Mouse (Mus musculus) ES-Bruce4 (cell line): ENCODE results near the gene Slc26a8. TPM values are rescaled to one million over a fixed set of nuclear protein-coding genes. Genes with fewer than 3 reads are reported as not detected.
A peak's percentile ranks its signal among the peaks of the same experiment; 100 is the strongest.

Experiments used
- H3K27ac ChIP-seq: 2 replicates; pipeline ENCODE4 v1.5.1; 2012; ENCODE audit warnings: low read length, inconsistent platforms; ENCODE audit not compliant: insufficient read depth
- H3K27me3 ChIP-seq: 2 replicates; pipeline ENCODE4 v1.6.1; 2012; ENCODE audit warnings: mild to moderate bottlenecking, low read length, inconsistent platforms; ENCODE audit not compliant: control insufficient read depth, poor library complexity, insufficient read depth, severe bottlenecking
- H3K36me3 ChIP-seq: 2 replicates; pipeline ENCODE4 v1.6.1; 2012; ENCODE audit warnings: inconsistent platforms, mild to moderate bottlenecking, low read length, moderate library complexity; ENCODE audit not compliant: control insufficient read depth, poor library complexity, insufficient read depth, severe bottlenecking
- H3K4me1 ChIP-seq: one replicate; pipeline ENCODE4 v1.8.1; 2011; ENCODE audit warnings: low read length; ENCODE audit not compliant: control insufficient read depth, insufficient read depth
- H3K4me3 ChIP-seq: 2 replicates; pipeline ENCODE4 v1.5.1; 2011; ENCODE audit warnings: low read depth, mild to moderate bottlenecking, low read length
- H3K9ac ChIP-seq: 2 replicates; pipeline ENCODE4 v1.6.1; 2012; ENCODE audit warnings: low read depth, mild to moderate bottlenecking, inconsistent platforms; ENCODE audit not compliant: poor library complexity, severe bottlenecking
- H3K9me3 ChIP-seq: replicated peaks from 2 replicates; pipeline ENCODE4 v1.6.1; 2012; ENCODE audit warnings: mild to moderate bottlenecking, low read length, inconsistent platforms; ENCODE audit not compliant: control insufficient read depth, poor library complexity, insufficient read depth, severe bottlenecking
- CTCF ChIP-seq: IDR thresholded peaks from one replicate; pipeline ENCODE4 v1.8.1; 2011; ENCODE audit warnings: low read depth, low read length
- EP300 ChIP-seq: IDR thresholded peaks from 2 replicates; pipeline ENCODE4 v1.6.1; 2011; ENCODE audit warnings: low read depth, low read length; ENCODE audit not compliant: insufficient read depth
- POLR2A ChIP-seq: IDR thresholded peaks from one replicate; pipeline ENCODE4 v1.8.1; 2011; ENCODE audit warnings: low read length; ENCODE audit not compliant: insufficient read depth
- polyA plus RNA-seq: library from polyadenylated mRNA; stranded (reverse); fragments of >200 nt; gene quantifications from 2 replicates; pipeline ENCODE4 v1.2.4, GENCODE M21; 2011; ENCODE audit warnings: low read depth; ENCODE audit not compliant: missing spikeins, insufficient read depth, insufficient read length

The Slc26a8 gene
- polyA plus RNA-seq, 1 experiment, result 2.3 TPM

DNA sequence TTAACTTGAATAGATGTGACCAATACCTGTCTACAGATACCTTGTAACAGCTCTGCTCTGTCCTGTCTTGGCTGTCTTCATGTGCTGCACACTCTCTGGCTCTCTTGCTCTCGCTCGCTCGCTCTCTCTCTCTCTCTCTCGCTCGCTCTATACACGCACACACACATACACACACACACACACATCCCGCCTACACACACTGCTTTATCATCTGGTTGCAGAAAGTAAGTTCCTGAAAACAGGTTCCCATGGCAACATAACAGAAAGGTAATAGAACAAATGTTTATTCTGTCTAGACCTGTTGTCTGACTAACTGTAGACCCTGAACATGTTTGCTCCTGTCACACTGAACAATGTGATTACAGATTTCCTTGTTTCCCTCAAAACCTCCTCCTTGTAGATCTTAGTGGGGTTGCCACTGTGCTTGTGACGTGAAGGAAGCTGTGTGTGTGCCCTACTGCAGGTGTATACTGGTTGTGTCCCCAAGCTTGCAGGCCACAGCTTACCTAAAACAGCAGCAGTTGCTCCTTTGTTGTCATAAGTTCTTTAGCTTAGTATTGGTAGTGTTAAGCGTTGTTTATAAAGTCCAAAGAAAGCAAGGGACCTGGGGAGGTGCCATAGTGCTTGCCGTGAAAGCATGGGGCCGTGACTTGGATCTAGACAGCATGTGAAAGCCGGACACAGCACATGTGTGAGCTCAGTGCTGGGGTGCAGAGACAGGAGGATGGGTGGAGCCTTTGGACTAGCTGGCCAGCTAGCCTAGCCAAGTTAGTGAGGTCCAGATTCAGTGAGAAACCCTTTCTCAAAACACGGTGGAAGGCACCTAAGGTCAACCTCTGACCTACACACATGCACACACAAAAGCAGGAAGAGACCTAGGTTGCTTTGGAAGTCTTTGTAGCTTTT, 7.5 kb upstream of the Slc26a8 start:
- peaks cover 6% of the 10 kb centered on the region for H3K4me1 ChIP-seq

DNA sequence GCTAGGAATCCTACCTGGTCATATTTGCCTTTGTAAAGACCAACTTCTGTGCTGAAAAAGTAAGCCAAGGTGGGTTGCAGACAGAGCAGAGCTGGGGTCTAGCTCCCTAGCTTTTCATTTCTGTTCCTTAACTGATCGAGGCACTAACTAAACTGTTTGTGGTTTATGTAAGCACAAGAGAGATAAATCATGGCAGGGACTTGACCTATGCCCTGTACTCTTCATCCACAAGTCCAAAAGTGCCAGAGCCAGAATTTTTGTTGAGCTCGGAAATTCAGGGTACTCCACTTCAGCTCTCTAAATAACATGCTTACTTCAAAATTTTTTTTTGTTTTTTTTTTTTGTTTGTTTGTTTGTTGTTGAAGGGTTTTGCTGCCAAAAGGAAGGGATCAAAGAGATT, 6.6 kb upstream of the Slc26a8 start:
- Histone ChIP-seq H3K27me3 (no peaks in the 10 kb centered on the region), H3K27ac (no peak overlapping the region), H3K9ac (no peak overlapping the region), H3K4me3 (no peak overlapping the region), H3K36me3 (peaks cover 3% of the 10 kb centered on the region; the same call in 1 of the 2 replicates), H3K4me1 (peaks cover 6% of the 10 kb centered on the region), H3K9me3 (no peaks in the 10 kb centered on the region)
- TF ChIP-seq EP300 (no peak), CTCF (no peak), POLR2A (no peak)

More for the DNA sequence above, 7.5 kb upstream of the Slc26a8 start:
- Histone ChIP-seq H3K9me3 (no peaks in the 10 kb centered on the region), H3K27me3 (no peaks in the 10 kb centered on the region), H3K27ac (no peak overlapping the region), H3K36me3 (peaks cover 3% of the 10 kb centered on the region; the same call in 1 of the 2 replicates), H3K4me3 (no peak overlapping the region), H3K9ac (no peak overlapping the region)
- TF ChIP-seq CTCF (no peak), EP300 (no peak)

GRCm38 (mm10) chr17:28694832-28695231, 4.8 kb upstream of the Slc26a8 start:
- no peak for TF ChIP-seq EP300
- no peak for TF ChIP-seq CTCF
- no peak for TF ChIP-seq POLR2A
- H3K27ac ChIP-seq, result no peak overlapping the region

DNA sequence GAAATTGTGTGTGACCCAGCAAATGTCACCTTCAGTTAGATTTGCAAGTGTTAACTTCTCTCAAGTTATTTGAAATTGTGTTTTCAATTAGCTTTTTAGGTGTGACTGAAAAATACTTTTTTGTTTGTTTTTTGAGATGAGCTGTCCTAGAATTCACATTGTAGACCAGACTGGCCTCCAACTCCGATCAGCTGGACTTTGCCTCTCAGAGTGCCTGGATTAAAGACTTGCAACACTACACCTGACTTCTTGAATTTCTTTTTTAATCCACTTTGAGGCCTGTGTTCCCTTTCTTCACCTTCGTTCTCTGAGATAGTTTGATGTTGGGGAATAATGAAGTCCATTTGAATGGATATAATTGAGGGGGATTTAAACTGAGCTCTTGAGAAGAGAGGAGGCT, 4.0 kb upstream of the Slc26a8 start:
- H3K36me3 ChIP-seq, result peaks cover 3% of the 10 kb centered on the region; the same call in 1 of the 2 replicates
- peaks cover 6% of the 10 kb centered on the region for H3K4me1 ChIP-seq
- H3K27ac ChIP-seq, result no peak overlapping the region
- no peaks in the 10 kb centered on the region for H3K9me3 ChIP-seq
- no peak overlapping the region for H3K4me3 ChIP-seq
- H3K27me3 ChIP-seq, result no peaks in the 10 kb centered on the region
- no peak overlapping the region for H3K9ac ChIP-seq
- TF ChIP-seq CTCF, result no peak
- TF ChIP-seq EP300, result no peak
- TF ChIP-seq POLR2A, result no peak

More at GRCm38 (mm10) chr17:28694832-28695231, 4.8 kb upstream of the Slc26a8 start:
- Histone ChIP-seq H3K27me3 (no peaks in the 10 kb centered on the region), H3K4me3 (no peak overlapping the region), H3K4me1 (peaks cover 6% of the 10 kb centered on the region), H3K9me3 (no peaks in the 10 kb centered on the region), H3K36me3 (peaks cover 3% of the 10 kb centered on the region; the same call in 1 of the 2 replicates), H3K9ac (no peak overlapping the region)

GRCm38 (mm10) chr17:28693086-28693485, 3.1 kb upstream of the Slc26a8 start:
- Histone ChIP-seq H3K27me3 (no peaks in the 10 kb centered on the region), H3K4me1 (peaks cover 6% of the 10 kb centered on the region), H3K4me3 (no peak overlapping the region), H3K9me3 (no peaks in the 10 kb centered on the region), H3K9ac (peak overlapping the region; percentile 91), H3K36me3 (peaks cover 3% of the 10 kb centered on the region; the same call in 1 of the 2 replicates), H3K27ac (no peak overlapping the region)
- TF ChIP-seq POLR2A (no peak), CTCF (no peak), EP300 (no peak)

DNA sequence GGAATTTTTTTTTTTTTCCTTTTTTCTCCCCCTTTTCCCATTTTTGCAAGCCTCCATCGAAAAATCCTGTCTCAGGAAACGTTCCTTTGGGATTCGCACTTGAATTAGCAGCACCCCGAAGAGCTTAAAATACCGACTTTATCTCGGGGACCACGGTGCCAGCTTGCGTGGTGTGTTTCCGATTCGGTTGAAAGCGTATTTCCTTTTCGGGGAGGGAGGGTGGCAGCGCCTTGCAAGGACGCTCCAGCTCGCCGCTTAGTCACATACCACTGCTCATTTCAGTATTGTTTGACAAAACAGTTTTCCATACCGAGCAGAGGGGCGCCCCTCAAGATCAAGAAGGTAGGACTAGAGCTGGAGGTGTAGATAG, 2.3 kb upstream of the Slc26a8 start:
- H3K36me3 ChIP-seq, result peaks cover 3% of the 10 kb centered on the region; the same call in 1 of the 2 replicates
- peaks cover 6% of the 10 kb centered on the region for H3K4me1 ChIP-seq
- no peak overlapping the region for H3K27ac ChIP-seq
- no peaks in the 10 kb centered on the region for H3K27me3 ChIP-seq
- peak overlapping the region; percentile 88 for H3K4me3 ChIP-seq
- TF ChIP-seq EP300 (no peak), CTCF (no peak), POLR2A (no peak)
- H3K9ac ChIP-seq, result peak overlapping the region; percentile 91
- no peaks in the 10 kb centered on the region for H3K9me3 ChIP-seq
